Comparison of ENCODE assay signal across 20 mouse cellular contexts in the genomic region with DNA sequence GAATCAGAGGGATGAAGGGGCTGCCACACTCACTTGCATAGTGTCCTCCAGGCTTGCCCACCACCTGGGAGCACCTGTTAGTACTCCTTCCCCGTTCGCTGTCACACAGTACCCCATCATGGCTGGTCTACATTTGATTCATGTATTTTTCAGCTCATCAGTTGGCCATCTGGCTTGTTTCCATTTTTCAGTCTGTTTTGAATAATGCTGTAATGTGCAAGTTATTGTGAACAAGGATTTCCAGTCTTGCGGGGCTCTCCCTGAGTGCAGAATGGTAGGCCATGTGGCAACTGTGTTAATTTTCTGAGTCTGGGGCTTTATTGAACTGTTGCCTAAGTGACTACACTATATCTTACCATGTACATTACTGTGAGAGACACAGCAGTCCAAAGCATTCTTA.
DNase-seq lines count a peak whose midpoint lies in the region; ATAC-seq and TF ChIP-seq lines count a peak whose summit lies in the region.
"Had no signal": no experiment of that assay in that cellular context is flagged by ENCODE, and none has a peak within 500 bp of the region (broad histone marks: within the 10 kb centered on the region; RNA-seq: fewer than 3 reads in every experiment).

No protein-coding gene starts in this region.

- no peaks in the 10 kb centered on the region for H3K27me3 ChIP-seq in heart, adult 2 months (ENCODE audit: control insufficient read depth, insufficient read depth, low read length)
- no peaks in the 10 kb centered on the region for H3K27me3 ChIP-seq in limb, embryonic 12.5 days
- H3K27me3 ChIP-seq: heart, embryonic 15.5 days; hindbrain, embryonic 13.5 days had no signal

- no peaks in the 10 kb centered on the region; the same call in 1 of the 2 replicates for H3K4me1 ChIP-seq in heart, adult 2 months (ENCODE audit: control insufficient read depth, insufficient read depth, low read length)
- peaks cover 56% of the 10 kb centered on the region for H3K4me1 ChIP-seq in limb, embryonic 12.5 days (replicated peaks)

- no peak overlapping the region for H3K4me3 ChIP-seq in heart, adult 2 months
- no peak overlapping the region for H3K4me3 ChIP-seq in limb, embryonic 12.5 days (replicated peaks)
- H3K4me3 ChIP-seq: embryonic facial prominence, embryonic 10.5 days; heart, embryonic 15.5 days; hindbrain, embryonic 13.5 days had no signal

- intact Hi-C loops in heart, adult 2 months (cut with DNase I): no loop called here

- no peaks in the 10 kb centered on the region for H3K79me2 ChIP-seq in heart, adult 2 months (replicated peaks; ENCODE audit: control insufficient read depth, insufficient read depth, low read length)

- DNase-seq in heart, adult 11 months: peak; percentile 84
- no peak for DNase-seq in heart, adult 2 months
- peak; percentile 19 for DNase-seq in lung, postnatal 36 days
- DNase-seq in lung, adult 18-20 months: no peak
- DNase-seq in adrenal gland, adult (ENCODE audit: inconsistent age in 2 of 2, low spot score in 1 of 2): no peak
- DNase-seq in embryo, embryonic 10 days (ENCODE audit: low spot score): no peak
- DNase-seq: adrenal gland, postnatal 14 days; cerebellum, adult 18-20 months; cerebellum, adult 9-11 months; cerebellum, postnatal 36 days; gastrocnemius, postnatal 36 days; heart, adult 18-20 months; heart, postnatal 14 days had no signal

- TF ChIP-seq CTCF in heart, adult 2 months (IDR thresholded peaks at IDR 0.05): no peak

- WGBS in heart, adult 2 months: 91% methylated on average over 3 of the region's 3 CpGs
- 67% methylated on average over 3 of the region's 3 CpGs for WGBS in limb, embryonic 12.5 days

- TF ChIP-seq EP300 in heart, adult 2 months (IDR thresholded peaks at IDR 0.05; ENCODE audit: insufficient read depth, low read depth, low read length): no peak

- H3K9me3 ChIP-seq in limb, embryonic 12.5 days: no peaks in the 10 kb centered on the region
- H3K9me3 ChIP-seq: embryonic facial prominence, embryonic 10.5 days; heart, embryonic 15.5 days; hindbrain, embryonic 13.5 days had no signal

- H3K27ac ChIP-seq in heart, adult 2 months: no peak overlapping the region
- H3K27ac ChIP-seq in limb, embryonic 12.5 days: no peak overlapping the region; the same call in 1 of the 2 replicates
- H3K27ac ChIP-seq: embryonic facial prominence, embryonic 10.5 days; heart, embryonic 15.5 days; hindbrain, embryonic 13.5 days; hindbrain, postnatal 0 days had no signal

- no peak for TF ChIP-seq POLR2A in heart, adult 2 months (IDR thresholded peaks at IDR 0.05; ENCODE audit: insufficient read depth, low read depth, low read length)

- no peaks in the 10 kb centered on the region; the same call in 1 of the 2 replicates for H3K36me3 ChIP-seq in heart, adult 2 months (ENCODE audit: control insufficient read depth, insufficient read depth, low read length)
- H3K36me3 ChIP-seq in limb, embryonic 12.5 days: no peaks in the 10 kb centered on the region
- H3K36me3 ChIP-seq: embryonic facial prominence, embryonic 10.5 days; G1E; heart, embryonic 15.5 days; hindbrain, embryonic 13.5 days had no signal

- ATAC-seq in limb, embryonic 12.5 days (ENCODE audit: insufficient number of reproducible peaks, insufficient read depth, low FRiP score, low TSS enrichment, low read depth): peak; percentile 32; the same call in 1 of the 2 replicates
- ATAC-seq: hindbrain, postnatal 0 days had no signal

- H3K9ac ChIP-seq in heart, adult 2 months (ENCODE audit: low read depth, low read length): no peak overlapping the region
- H3K9ac ChIP-seq in limb, embryonic 12.5 days (replicated peaks): no peak overlapping the region
- H3K9ac ChIP-seq: heart, embryonic 15.5 days; hindbrain, embryonic 13.5 days had no signal

- H3K4me2 ChIP-seq in limb, embryonic 12.5 days: no peak overlapping the region
- H3K4me2 ChIP-seq: heart, embryonic 11.5 days; heart, embryonic 15.5 days; hindbrain, embryonic 13.5 days had no signal

Comparison
In these comparisons a context has a peak if more than half of its experiments do, and no peak if none do; other contexts are left out.
1. DNase-seq: peak in heart, adult 11 months (single experiment) and lung, postnatal 36 days (single experiment); none in heart, adult 2 months (0 of 2), lung, adult 18-20 months (0 of 2), adrenal gland, adult (0 of 2) and embryo, embryonic 10 days (single experiment).